Mouse (Mus musculus) heart, adult 2 months (tissue): ENCODE data around the gene Snx21.

Experiments used
- EP300 ChIP-seq: fragments of 200-500 bp; IDR thresholded peaks from 2 replicates; pipeline ENCODE4 v1.6.1; 2011; ENCODE audit warnings: low read depth, low read length, control low read depth; ENCODE audit not compliant: insufficient read depth
- POLR2A ChIP-seq: fragments of 200-500 bp; IDR thresholded peaks from 2 replicates; pipeline ENCODE4 v1.6.1; 2011; ENCODE audit warnings: mild to moderate bottlenecking, low read depth, low read length, control low read depth; ENCODE audit not compliant: insufficient read depth

- TF ChIP-seq POLR2A: peak; percentile 84
- no peak for TF ChIP-seq EP300
Observed at GRCm38 (mm10) chr2:164822636-164823165, 37.1 kb downstream of the Snx21 start, which contains the start of gene Zswim1.
